Mouse (Mus musculus) heart, postnatal 0 days (tissue): Measurements from ENCODE around the gene Ube2a.

Experiments
- CTCF ChIP-seq: IDR thresholded peaks from 2 replicates; pipeline ENCODE4 v1.5.1; 2016; ENCODE audit warnings: antibody characterized with exemption, control low read depth, low read depth
- EP300 ChIP-seq: IDR thresholded peaks from 2 replicates; pipeline ENCODE4 v1.6.1; 2016; ENCODE audit warnings: antibody characterized with exemption, low read depth

- TF ChIP-seq CTCF (peak; percentile 24; the same call in 1 of the 2 replicates), EP300 (no peak)
These were observed 11.0 kb downstream of the Ube2a start for GRCm38 (mm10) chrX:36884719-36885118.
